In the genomic region with DNA sequence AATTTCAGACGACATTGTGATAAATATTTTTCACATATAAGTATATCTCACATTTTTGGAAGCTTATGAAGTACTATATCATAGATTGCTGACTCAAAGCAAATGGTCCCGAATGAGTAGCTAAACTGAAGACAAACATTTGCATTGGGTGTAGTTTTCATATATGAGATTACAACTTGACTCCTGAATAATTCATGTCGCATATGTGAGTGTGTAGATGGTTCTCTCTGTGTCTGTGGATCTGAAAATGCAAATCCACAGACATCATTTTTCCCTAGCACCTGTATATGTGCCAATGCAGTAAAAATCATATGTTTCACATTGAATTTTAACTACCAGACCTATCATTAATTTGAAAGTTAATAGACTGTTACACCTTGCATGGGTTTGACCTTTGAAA, we compare ENCODE assay signal across 24 mouse cellular contexts.
A peak's percentile ranks its signal among the peaks of the same experiment; 100 is the strongest.
DNase-seq lines count a peak whose midpoint lies in the region; ATAC-seq and TF ChIP-seq lines count a peak whose summit lies in the region.
"Had no signal": no experiment of that assay in that cellular context is flagged by ENCODE, and none has a peak within 500 bp of the region (broad histone marks: within the 10 kb centered on the region; RNA-seq: fewer than 3 reads in every experiment).

No protein-coding gene starts in this region.

- H3K9me3 ChIP-seq in forebrain, embryonic 13.5 days (replicated peaks), result no peaks in the 10 kb centered on the region
- no peaks in the 10 kb centered on the region for H3K9me3 ChIP-seq in forebrain, embryonic 10.5 days
- no peaks in the 10 kb centered on the region for H3K9me3 ChIP-seq in forebrain, embryonic 15.5 days
- no peaks in the 10 kb centered on the region for H3K9me3 ChIP-seq in forebrain, embryonic 12.5 days
- no peaks in the 10 kb centered on the region for H3K9me3 ChIP-seq in neural tube, embryonic 12.5 days
- H3K9me3 ChIP-seq in neural tube, embryonic 15.5 days (replicated peaks), result no peaks in the 10 kb centered on the region
- no peaks in the 10 kb centered on the region for H3K9me3 ChIP-seq in forebrain, postnatal 0 days (ENCODE audit: low read length)
- H3K9me3 ChIP-seq: embryonic facial prominence, embryonic 10.5 days; embryonic facial prominence, embryonic 12.5 days; G1E had no signal

- 76% methylated on average over 3 of the region's 3 CpGs for WGBS in forebrain, embryonic 13.5 days
- WGBS in forebrain, embryonic 10.5 days, result 81% methylated on average over 3 of the region's 3 CpGs
- WGBS in forebrain, embryonic 15.5 days, result 73% methylated on average over 3 of the region's 3 CpGs
- WGBS in forebrain, embryonic 12.5 days, result 74% methylated on average over 3 of the region's 3 CpGs
- 81% methylated on average over 3 of the region's 3 CpGs for WGBS in neural tube, embryonic 12.5 days
- 71% methylated on average over 3 of the region's 3 CpGs for WGBS in neural tube, embryonic 15.5 days
- 68% methylated on average over 3 of the region's 3 CpGs for WGBS in forebrain, postnatal 0 days

- H3K4me2 ChIP-seq in forebrain, embryonic 13.5 days, result no peak overlapping the region
- no peak overlapping the region for H3K4me2 ChIP-seq in forebrain, embryonic 15.5 days (replicated peaks)
- no peak overlapping the region for H3K4me2 ChIP-seq in forebrain, embryonic 12.5 days
- H3K4me2 ChIP-seq in neural tube, embryonic 12.5 days (replicated peaks), result no peak overlapping the region
- no peak overlapping the region for H3K4me2 ChIP-seq in neural tube, embryonic 15.5 days
- H3K4me2 ChIP-seq in forebrain, postnatal 0 days (ENCODE audit: low read depth), result no peak overlapping the region
- H3K4me2 ChIP-seq: embryonic facial prominence, embryonic 12.5 days had no signal

- ATAC-seq in forebrain, embryonic 13.5 days, result peak; percentile 51; the same call in 1 of the 2 replicates
- peak; percentile 61 for ATAC-seq in forebrain, embryonic 15.5 days (replicated peaks)
- no peak for ATAC-seq in forebrain, embryonic 12.5 days (ENCODE audit: low FRiP score)
- 0 out of 2 replicates have a peak, but pooled peaks have one; percentile 33 for ATAC-seq in neural tube, embryonic 12.5 days (ENCODE audit: low FRiP score, low read depth)
- no peak for ATAC-seq in neural tube, embryonic 15.5 days (ENCODE audit: low FRiP score)
- peak; percentile 51; the same call in 1 of the 2 replicates for ATAC-seq in forebrain, postnatal 0 days
- ATAC-seq: activated CD4-positive, CD25-positive, alpha-beta regulatory T cell, adult 4 months; CD4-positive, CD25-positive, alpha-beta regulatory T cell, adult 4 months; Patski had no signal

- H3K27me3 ChIP-seq in forebrain, embryonic 13.5 days, result no peaks in the 10 kb centered on the region
- H3K27me3 ChIP-seq in forebrain, embryonic 10.5 days (ENCODE audit: poor library complexity, severe bottlenecking), result no peaks in the 10 kb centered on the region
- H3K27me3 ChIP-seq in forebrain, embryonic 15.5 days, result no peaks in the 10 kb centered on the region
- no peaks in the 10 kb centered on the region for H3K27me3 ChIP-seq in forebrain, embryonic 12.5 days
- H3K27me3 ChIP-seq in neural tube, embryonic 12.5 days (replicated peaks), result no peaks in the 10 kb centered on the region
- no peaks in the 10 kb centered on the region for H3K27me3 ChIP-seq in neural tube, embryonic 15.5 days (replicated peaks)
- H3K27me3 ChIP-seq in forebrain, postnatal 0 days (ENCODE audit: insufficient read depth, low read length), result no peaks in the 10 kb centered on the region
- H3K27me3 ChIP-seq: CH12.LX; embryonic facial prominence, embryonic 12.5 days had no signal

- TF ChIP-seq CTCF in forebrain, postnatal 0 days (IDR thresholded peaks at IDR 0.05; ENCODE audit: low read depth), result no peak

- H3K27ac ChIP-seq in forebrain, embryonic 13.5 days, result no peak overlapping the region
- no peak overlapping the region for H3K27ac ChIP-seq in forebrain, embryonic 10.5 days
- H3K27ac ChIP-seq in forebrain, embryonic 15.5 days (replicated peaks), result no peak overlapping the region
- no peak overlapping the region for H3K27ac ChIP-seq in forebrain, embryonic 12.5 days
- no peak overlapping the region for H3K27ac ChIP-seq in neural tube, embryonic 12.5 days
- H3K27ac ChIP-seq in neural tube, embryonic 15.5 days (replicated peaks), result no peak overlapping the region
- H3K27ac ChIP-seq in forebrain, postnatal 0 days (ENCODE audit: low read depth, low read length), result no peak overlapping the region
- H3K27ac ChIP-seq: embryonic facial prominence, embryonic 10.5 days; embryonic facial prominence, embryonic 12.5 days had no signal

- H3K4me3 ChIP-seq in forebrain, embryonic 13.5 days, result no peak overlapping the region
- H3K4me3 ChIP-seq in forebrain, embryonic 10.5 days, result no peak overlapping the region
- H3K4me3 ChIP-seq in forebrain, embryonic 15.5 days, result no peak overlapping the region
- H3K4me3 ChIP-seq in forebrain, embryonic 12.5 days (replicated peaks), result no peak overlapping the region
- H3K4me3 ChIP-seq in neural tube, embryonic 12.5 days, result no peak overlapping the region
- H3K4me3 ChIP-seq in neural tube, embryonic 15.5 days (replicated peaks), result no peak overlapping the region
- H3K4me3 ChIP-seq in forebrain, postnatal 0 days (ENCODE audit: low read depth, low read length), result no peak overlapping the region
- H3K4me3 ChIP-seq: embryonic facial prominence, embryonic 10.5 days; embryonic facial prominence, embryonic 12.5 days had no signal

- DNase-seq in forebrain, embryonic 10.5 days (ENCODE audit: extremely low spot score, low spot score), result no peak
- no peak for DNase-seq in forebrain, postnatal 0 days
- no peak for DNase-seq in frontal cortex, adult 2 months (ENCODE audit: extremely low spot score in 1 of 2, low spot score in 1 of 2)
- DNase-seq: adrenal gland, adult 8-10 months; adrenal gland, postnatal 14 days; adrenal gland, postnatal 36 days; B cell, adult 2 months; cerebellum, adult 11 months; cerebellum, adult 18-20 months; cerebellum, adult 9-10 months; cerebellum, postnatal 10 days; cerebellum, postnatal 25 days had no signal

- H3K9ac ChIP-seq in forebrain, embryonic 13.5 days, result no peak overlapping the region
- H3K9ac ChIP-seq in forebrain, embryonic 15.5 days (replicated peaks), result no peak overlapping the region
- H3K9ac ChIP-seq in forebrain, embryonic 12.5 days, result no peak overlapping the region
- no peak overlapping the region for H3K9ac ChIP-seq in neural tube, embryonic 12.5 days
- no peak overlapping the region for H3K9ac ChIP-seq in neural tube, embryonic 15.5 days (replicated peaks)
- H3K9ac ChIP-seq in forebrain, postnatal 0 days, result no peak overlapping the region
- H3K9ac ChIP-seq: embryonic facial prominence, embryonic 12.5 days had no signal

- no peaks in the 10 kb centered on the region for H3K4me1 ChIP-seq in forebrain, embryonic 13.5 days
- H3K4me1 ChIP-seq in forebrain, embryonic 10.5 days, result no peaks in the 10 kb centered on the region
- no peaks in the 10 kb centered on the region for H3K4me1 ChIP-seq in forebrain, embryonic 15.5 days
- H3K4me1 ChIP-seq in forebrain, embryonic 12.5 days, result no peaks in the 10 kb centered on the region
- H3K4me1 ChIP-seq in neural tube, embryonic 12.5 days, result no peaks in the 10 kb centered on the region
- no peaks in the 10 kb centered on the region for H3K4me1 ChIP-seq in neural tube, embryonic 15.5 days
- H3K4me1 ChIP-seq in forebrain, postnatal 0 days (ENCODE audit: insufficient read depth), result no peaks in the 10 kb centered on the region
- H3K4me1 ChIP-seq: embryonic facial prominence, embryonic 10.5 days; embryonic facial prominence, embryonic 12.5 days had no signal

- H3K36me3 ChIP-seq in forebrain, embryonic 13.5 days (ENCODE audit: poor library complexity, severe bottlenecking), result no peaks in the 10 kb centered on the region
- no peaks in the 10 kb centered on the region for H3K36me3 ChIP-seq in forebrain, embryonic 10.5 days (replicated peaks)
- H3K36me3 ChIP-seq in forebrain, embryonic 15.5 days, result no peaks in the 10 kb centered on the region
- H3K36me3 ChIP-seq in forebrain, embryonic 12.5 days (replicated peaks), result no peaks in the 10 kb centered on the region
- no peaks in the 10 kb centered on the region for H3K36me3 ChIP-seq in neural tube, embryonic 12.5 days
- H3K36me3 ChIP-seq in neural tube, embryonic 15.5 days, result no peaks in the 10 kb centered on the region
- no peaks in the 10 kb centered on the region for H3K36me3 ChIP-seq in forebrain, postnatal 0 days (ENCODE audit: insufficient read depth)
- H3K36me3 ChIP-seq: embryonic facial prominence, embryonic 10.5 days; embryonic facial prominence, embryonic 12.5 days; G1E had no signal

Comparison
In these comparisons a context has a peak if more than half of its experiments do, and no peak if none do; other contexts are left out.
1. ATAC-seq: peak in forebrain, embryonic 13.5 days (single experiment), forebrain, embryonic 15.5 days (single experiment), neural tube, embryonic 12.5 days (single experiment) and forebrain, postnatal 0 days (single experiment); none in forebrain, embryonic 12.5 days (single experiment) and neural tube, embryonic 15.5 days (single experiment).